Mouse (Mus musculus) heart, embryonic 16.5 days (tissue): Measurements from ENCODE around the gene Ncapd2. TPM values are rescaled to one million over a fixed set of nuclear protein-coding genes. Genes with fewer than 3 reads are reported as not detected.

Experiments
- ATAC-seq: fragments of 200-750 bp; cut with Nextera tagmentation; replicated peaks from 2 replicates; pipeline ENCODE4 v1.8.0; 2017; ENCODE audit warnings: moderate number of reproducible peaks; ENCODE audit not compliant: insufficient read depth, low FRiP score; ENCODE audit errors: extremely low read depth
- H3K27ac ChIP-seq: fragments of 300-500 bp; sonication (generic); 2 replicates; pipeline ENCODE4 v1.5.1; 2014; ENCODE audit warnings: mild to moderate bottlenecking, low read length, control low read depth, moderate library complexity
- H3K27me3 ChIP-seq: fragments of 300-500 bp; sonication (generic); 2 replicates; pipeline ENCODE4 v1.6.1; 2014; ENCODE audit warnings: low read length, mixed read lengths; ENCODE audit not compliant: control insufficient read depth, insufficient read depth
- H3K36me3 ChIP-seq: fragments of 300-500 bp; sonication (generic); 2 replicates; pipeline ENCODE4 v1.6.1; 2014; ENCODE audit not compliant: control insufficient read depth, insufficient read depth
- H3K4me1 ChIP-seq: fragments of 300-500 bp; sonication (generic); 2 replicates; pipeline ENCODE4 v1.6.1; 2014; ENCODE audit warnings: low read length, mixed read lengths; ENCODE audit not compliant: control insufficient read depth, insufficient read depth
- H3K4me2 ChIP-seq: fragments of 300-500 bp; sonication (generic); 2 replicates; pipeline ENCODE4 v1.6.1; 2014; ENCODE audit warnings: low read depth, mild to moderate bottlenecking, control low read depth, low read length
- H3K4me3 ChIP-seq: fragments of 300-500 bp; sonication (generic); 2 replicates; pipeline ENCODE4 v1.5.1; 2014; ENCODE audit warnings: mild to moderate bottlenecking, control low read depth, low read length
- H3K9ac ChIP-seq: fragments of 300-500 bp; sonication (generic); 2 replicates; pipeline ENCODE4 v1.6.1; 2014; ENCODE audit warnings: low read length, control low read depth
- H3K9me3 ChIP-seq: fragments of 300-500 bp; sonication (generic); replicated peaks from 2 replicates; pipeline ENCODE4 v1.6.1; 2016; ENCODE audit warnings: low read length; ENCODE audit not compliant: control insufficient read depth
- WGBS: fragments of 180-500 bp; shearing (Covaris S2); extraction: QIAGEN DNeasy Blood & Tissue Kit; methylation state at CpG from one replicate; pipeline ENCODE4 v1.1.7; 2014; 5-methylcytosine and 5-hydroxymethylcytosine counted together
- polyA plus RNA-seq: library from polyadenylated mRNA; unstranded; fragments of >200 nt; fragmentation: Nextera tagmentation; extraction: Ambion mirVana; gene quantifications from 2 replicates; pipeline ENCODE4 v1.2.1, GENCODE M21; 2015

Ncapd2 gene
- 97.4 and 99.3 TPM in 2 replicates for polyA plus RNA-seq

DNA sequence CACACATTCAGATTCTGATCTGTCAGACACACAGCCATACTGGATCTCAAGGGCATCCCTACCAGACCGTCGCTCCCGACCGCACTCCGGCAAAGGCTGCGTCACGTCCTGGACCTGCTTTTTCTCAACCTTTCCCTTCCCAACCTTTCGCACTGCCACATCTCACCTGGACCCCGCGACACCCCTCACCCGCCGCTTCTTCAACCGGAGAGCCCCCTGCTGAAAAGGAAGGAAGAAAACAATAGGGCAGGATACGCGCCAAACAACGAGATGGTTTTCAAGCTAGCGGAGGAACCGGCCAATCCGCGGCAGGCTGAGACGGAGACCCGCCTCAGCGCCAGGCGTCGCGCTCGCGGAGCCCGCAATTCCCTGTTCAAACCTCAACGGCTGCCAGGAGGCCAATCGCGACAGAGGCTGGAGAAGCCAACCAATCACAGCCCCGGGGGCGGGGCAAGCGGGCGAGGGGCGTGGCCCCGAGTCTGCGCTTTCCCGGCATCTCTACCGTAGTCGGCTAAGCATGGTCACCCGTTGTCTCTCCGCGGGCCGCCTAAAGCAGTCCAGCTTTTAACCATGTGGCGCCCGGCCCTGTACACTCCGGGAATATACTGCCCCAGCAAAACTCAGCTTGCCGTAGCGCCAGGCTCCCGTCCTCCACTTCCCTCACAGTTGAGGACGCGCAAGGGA, at the start of gene Ncapd2, which contains the start of gene Mrpl51:
Ncapd2 (minus strand) TSS at position 370 of the 684 bp plus-strand sequence.
Mrpl51 (plus strand) TSS at position 470 of the 684 bp plus-strand sequence.
- peak; percentile 95 for ATAC-seq
- Histone ChIP-seq H3K4me1 (peaks cover 9% of the 10 kb centered on the region), H3K9ac (peak within 1 kb of the TSS; percentile 93), H3K4me3 (peak within 1 kb of the TSS; percentile 92), H3K9me3 (no peaks in the 10 kb centered on the region), H3K36me3 (peaks cover 42% of the 10 kb centered on the region), H3K4me2 (peak within 1 kb of the TSS; percentile 89), H3K27me3 (no peaks in the 10 kb centered on the region), H3K27ac (peak within 1 kb of the TSS; percentile 100)
- WGBS, result under 1% methylated on average over 54 of the region's 54 CpGs

DNA sequence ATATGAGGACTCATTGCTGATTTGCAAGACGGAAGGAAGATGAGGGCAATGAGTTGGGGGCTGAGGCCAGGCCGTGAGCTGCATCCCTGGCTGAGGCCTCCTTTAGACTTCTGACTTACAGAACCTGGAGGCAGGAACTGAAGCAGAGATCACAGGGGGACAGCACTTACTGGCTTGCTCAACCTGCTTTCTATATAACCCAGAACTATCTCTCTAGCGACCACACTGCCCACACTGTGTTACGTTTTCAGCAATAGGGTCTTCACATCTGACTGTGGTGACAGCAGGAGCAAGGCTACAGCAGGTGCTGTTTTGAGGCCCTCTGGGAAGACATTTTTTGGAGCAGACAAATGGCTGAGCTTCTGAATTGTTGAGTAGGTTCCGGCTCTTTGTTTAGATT, 49.1 kb upstream of the Ncapd2 start:
- WGBS, result 66% methylated on average over 5 of the region's 5 CpGs
- H3K9ac ChIP-seq, result no peak overlapping the region
- H3K4me1 ChIP-seq, result peaks cover 4% of the 10 kb centered on the region; the same call in 1 of the 2 replicates
- H3K27me3 ChIP-seq, result no peaks in the 10 kb centered on the region
- no peak overlapping the region for H3K4me3 ChIP-seq
- no peak for ATAC-seq
- no peaks in the 10 kb centered on the region for H3K9me3 ChIP-seq
- H3K36me3 ChIP-seq, result no peaks in the 10 kb centered on the region
- 0 out of 2 replicates have a peak overlapping the region, but pooled peaks have one; percentile 8 for H3K27ac ChIP-seq
- H3K4me2 ChIP-seq, result no peak overlapping the region

DNA sequence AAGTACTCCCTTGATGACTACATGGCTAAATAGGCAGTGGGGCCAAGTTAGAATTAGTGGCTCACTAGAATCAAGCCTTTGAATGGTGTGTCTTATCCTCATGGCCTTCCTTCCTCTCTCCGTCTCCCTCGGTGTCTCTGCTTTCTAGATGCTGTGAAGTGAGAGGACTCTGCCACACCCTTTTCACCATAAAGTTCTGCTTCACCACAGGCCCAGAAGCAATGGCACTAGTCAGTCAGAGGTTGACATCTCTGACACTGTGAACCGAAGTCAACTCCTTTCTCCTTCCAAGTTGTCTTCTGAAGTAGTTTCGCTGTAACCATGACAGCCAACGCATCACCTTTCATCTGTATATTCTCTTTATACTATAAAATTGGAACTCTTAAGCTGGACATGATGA, 48.0 kb upstream of the Ncapd2 start:
- no peak for ATAC-seq
- Histone ChIP-seq H3K27ac (no peak overlapping the region), H3K9ac (no peak overlapping the region), H3K36me3 (no peaks in the 10 kb centered on the region), H3K9me3 (no peaks in the 10 kb centered on the region), H3K4me3 (no peak overlapping the region), H3K27me3 (no peaks in the 10 kb centered on the region), H3K4me1 (peaks cover 4% of the 10 kb centered on the region; the same call in 1 of the 2 replicates), H3K4me2 (no peak overlapping the region)
- 88% methylated on average over 5 of the region's 5 CpGs for whole genome bisulfite sequencing

DNA sequence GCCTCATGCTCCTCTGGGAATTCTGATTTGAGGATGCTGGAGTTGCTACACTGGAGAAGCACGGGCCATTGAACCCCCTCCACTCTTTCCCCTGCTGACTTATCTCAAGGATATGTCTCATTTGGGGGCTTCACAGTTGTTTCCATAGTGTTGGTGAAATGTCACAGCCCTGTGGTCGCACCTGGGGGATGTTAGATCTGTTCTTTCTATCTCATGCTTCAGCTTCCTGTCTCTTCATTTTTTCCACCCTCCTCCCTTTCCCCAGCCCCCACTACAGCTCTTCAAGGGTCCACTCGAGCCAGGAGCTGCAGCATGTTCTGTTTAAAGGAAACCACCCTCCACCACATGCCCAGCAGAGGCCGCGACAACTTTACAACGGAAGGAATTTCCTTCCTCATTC, 46.9 kb upstream of the Ncapd2 start:
- Histone ChIP-seq H3K4me1 (peaks cover 14% of the 10 kb centered on the region), H3K9me3 (no peaks in the 10 kb centered on the region)
- WGBS, result 39% methylated on average over 6 of the region's 6 CpGs

DNA sequence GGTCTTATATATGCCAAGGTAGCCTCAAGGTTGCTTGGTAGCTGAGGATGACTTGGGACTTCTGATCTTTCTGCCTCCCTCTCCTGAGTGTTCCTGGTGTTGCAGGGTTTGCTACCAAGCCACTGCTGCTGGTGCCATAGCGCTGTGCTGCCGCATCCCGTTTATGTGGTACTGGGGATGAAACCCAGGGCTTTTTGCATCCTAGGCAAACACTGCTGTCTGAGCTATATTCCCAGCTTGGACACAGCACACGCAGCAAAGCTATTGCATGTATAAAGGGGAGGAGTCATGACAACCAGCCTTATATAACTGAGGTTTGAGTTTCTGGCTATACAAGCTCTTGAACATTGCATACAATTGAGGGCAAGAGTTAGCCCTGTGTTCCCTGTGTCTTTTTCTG, 45.9 kb upstream of the Ncapd2 start:
- Histone ChIP-seq H3K4me3 (no peak overlapping the region), H3K27ac (no peak overlapping the region), H3K4me1 (peaks cover 19% of the 10 kb centered on the region), H3K36me3 (no peaks in the 10 kb centered on the region), H3K9me3 (no peaks in the 10 kb centered on the region), H3K27me3 (no peaks in the 10 kb centered on the region), H3K4me2 (no peak overlapping the region), H3K9ac (no peak overlapping the region)
- whole genome bisulfite sequencing, result 75% methylated on average over 4 of the region's 4 CpGs
- ATAC-seq, result no peak

More for the DNA sequence above, 46.9 kb upstream of the Ncapd2 start:
- no peak overlapping the region for H3K4me3 ChIP-seq
- ATAC-seq, result no peak
- H3K9ac ChIP-seq, result no peak overlapping the region
- no peaks in the 10 kb centered on the region for H3K27me3 ChIP-seq
- peak overlapping the region; percentile 54; the same call in 1 of the 2 replicates for H3K27ac ChIP-seq
- H3K36me3 ChIP-seq, result no peaks in the 10 kb centered on the region
- no peak overlapping the region for H3K4me2 ChIP-seq

DNA sequence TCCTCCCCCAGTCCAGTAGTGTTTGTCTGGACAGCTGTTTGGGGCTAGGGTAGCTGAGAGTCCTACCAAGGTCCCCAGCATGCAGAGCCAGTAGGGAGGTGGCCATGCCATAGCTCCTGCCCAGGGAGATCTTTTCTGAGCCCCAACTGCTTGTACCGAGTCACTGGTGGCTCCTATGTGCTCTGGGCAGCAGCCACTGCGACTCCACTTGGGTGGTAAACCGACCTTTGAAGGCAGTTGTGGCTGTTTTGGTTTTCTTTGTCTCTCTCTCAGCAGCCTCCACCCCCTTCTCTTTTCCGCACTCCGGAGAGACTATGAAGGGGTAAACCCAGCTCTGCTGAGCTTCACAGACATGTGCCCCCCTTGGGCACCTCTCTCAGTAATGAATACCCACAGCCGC, 45.3 kb upstream of the Ncapd2 start, which contains the start of gene Cd27:
Cd27 (minus strand) TSS at position 229 of the 400 bp plus-strand sequence.
- peak within 1 kb of the TSS; percentile 35 for H3K4me3 ChIP-seq
- peak within 1 kb of the TSS; percentile 26 for H3K4me2 ChIP-seq
- H3K9me3 ChIP-seq, result no peaks in the 10 kb centered on the region
- peak within 1 kb of the TSS; percentile 37 for H3K9ac ChIP-seq
- no peaks in the 10 kb centered on the region for H3K27me3 ChIP-seq
- ATAC-seq, result no peak; the same call in 1 of the 2 replicates
- WGBS, result 58% methylated on average over 6 of the region's 6 CpGs
- H3K27ac ChIP-seq, result peak within 1 kb of the TSS; percentile 49
- no peaks in the 10 kb centered on the region for H3K36me3 ChIP-seq
- peaks cover 25% of the 10 kb centered on the region for H3K4me1 ChIP-seq

DNA sequence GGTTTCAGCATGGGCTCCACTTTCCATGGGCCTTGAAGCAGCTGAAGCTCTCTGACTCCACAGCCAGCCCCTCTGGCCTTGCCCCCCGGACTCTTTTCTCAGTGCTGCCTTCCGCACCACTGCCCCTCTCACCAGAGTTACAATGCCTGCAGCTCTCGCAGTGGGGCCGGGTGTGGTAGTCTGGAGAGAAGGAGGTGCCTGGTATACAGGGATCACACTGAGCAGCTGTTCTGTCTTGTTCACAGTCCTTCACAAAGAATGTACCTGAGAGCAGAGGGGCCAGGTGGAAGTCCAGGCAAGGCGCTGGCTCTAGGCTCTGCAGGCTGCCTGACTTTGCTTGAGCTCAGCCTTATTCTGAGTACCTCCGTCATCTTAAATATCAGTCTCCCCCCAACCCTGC, 44.8 kb upstream of the Ncapd2 start:
- Histone ChIP-seq H3K9ac (peak overlapping the region; percentile 37), H3K4me3 (peak overlapping the region; percentile 35), H3K27ac (peak overlapping the region; percentile 49)

DNA sequence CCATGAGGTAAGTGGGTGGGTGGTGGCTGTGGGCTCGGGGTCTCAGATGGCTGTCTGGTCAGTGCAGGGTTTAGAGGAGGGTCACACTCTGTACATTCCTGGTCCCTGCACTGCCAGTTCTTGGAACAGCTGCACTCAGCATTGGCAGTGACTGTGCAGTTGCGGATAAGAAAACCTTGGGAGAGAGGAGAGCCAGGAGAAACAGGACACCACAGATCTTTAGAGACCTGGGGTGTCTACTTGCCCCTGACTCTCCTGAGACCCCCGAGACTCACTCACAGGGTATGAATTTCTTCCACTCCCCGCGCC, 43.0 kb upstream of the Ncapd2 start:
- Histone ChIP-seq H3K4me1 (peaks cover 27% of the 10 kb centered on the region), H3K9ac (peak overlapping the region; percentile 46; the same call in 1 of the 2 replicates), H3K27ac (peak overlapping the region; percentile 70), H3K27me3 (no peaks in the 10 kb centered on the region), H3K4me3 (peak overlapping the region; percentile 29), H3K9me3 (no peaks in the 10 kb centered on the region), H3K36me3 (no peaks in the 10 kb centered on the region), H3K4me2 (peak overlapping the region; percentile 45)
- 44% methylated on average over 5 of the region's 5 CpGs for WGBS
- ATAC-seq, result no peak

More for the DNA sequence above, 44.8 kb upstream of the Ncapd2 start:
- Histone ChIP-seq H3K27me3 (no peaks in the 10 kb centered on the region), H3K4me2 (peak overlapping the region; percentile 8), H3K36me3 (no peaks in the 10 kb centered on the region), H3K9me3 (no peaks in the 10 kb centered on the region), H3K4me1 (peaks cover 25% of the 10 kb centered on the region)
- no peak; the same call in 1 of the 2 replicates for ATAC-seq
- 79% methylated on average over 6 of the region's 6 CpGs for WGBS

DNA sequence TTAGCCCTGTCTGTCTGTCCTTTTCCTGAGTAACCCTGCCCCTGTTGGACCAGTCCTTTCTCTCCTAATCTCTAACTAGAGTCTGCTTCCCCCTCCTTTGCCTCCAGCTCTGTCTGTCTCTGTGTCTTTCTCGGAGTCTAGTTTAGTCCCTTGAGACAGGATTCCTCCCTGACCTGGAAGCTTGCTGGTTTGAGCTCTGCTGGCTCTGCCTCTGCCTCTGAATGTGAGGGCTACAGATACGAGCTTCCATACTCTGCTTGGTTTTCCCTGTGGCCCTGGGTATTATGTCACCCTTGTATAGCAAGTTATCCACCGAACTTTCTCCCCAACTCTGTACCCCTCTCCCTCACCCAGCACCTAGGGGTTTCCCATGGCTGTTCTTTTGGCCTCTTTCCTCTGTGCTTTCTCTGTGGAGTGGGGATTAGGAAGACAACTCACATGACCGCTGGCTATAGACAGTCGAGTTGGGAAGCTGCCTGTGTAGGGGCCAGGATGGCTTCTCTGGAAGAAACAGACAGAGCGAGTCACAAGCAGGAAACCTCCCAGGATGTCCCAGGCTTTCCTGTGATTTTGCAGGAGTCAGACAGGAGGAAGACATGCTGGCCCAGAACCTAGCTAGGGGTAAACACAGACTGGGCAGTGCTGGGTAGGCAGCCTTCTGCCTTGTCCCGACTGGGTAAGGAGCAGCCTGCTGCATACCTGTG, 42.5 kb upstream of the Ncapd2 start:
- no peak for ATAC-seq
- H3K9me3 ChIP-seq, result no peaks in the 10 kb centered on the region
- 38% methylated on average over 7 of the region's 7 CpGs for WGBS
- peak overlapping the region; percentile 29 for H3K4me3 ChIP-seq
- no peaks in the 10 kb centered on the region for H3K36me3 ChIP-seq
- H3K9ac ChIP-seq, result peak overlapping the region; percentile 46; the same call in 1 of the 2 replicates
- H3K27me3 ChIP-seq, result no peaks in the 10 kb centered on the region
- peak overlapping the region; percentile 45 for H3K4me2 ChIP-seq
- peaks cover 27% of the 10 kb centered on the region for H3K4me1 ChIP-seq
- H3K27ac ChIP-seq, result peak overlapping the region; percentile 70
